Mouse (Mus musculus) spleen, adult 18-20 months (tissue): ENCODE measurements at regions not wholly inside any gene's neighbourhood (a gene's known extent, or its start where the extent isn't known, plus 50 kb on each side); places are given as distances from the start of the nearest gene placed in this dataset.

Experiments used
- DNase-seq, 2 experiments: peaks; one replicate each; pipeline ENCODE4 v3.0.0; 2022; ENCODE audit warnings: mixed read lengths in 2 of 2

GRCm38 (mm10) chr5:111789904-111790303 is 56.2 kb downstream of the Gm26897 start:
- no peak for DNase-seq

DNA sequence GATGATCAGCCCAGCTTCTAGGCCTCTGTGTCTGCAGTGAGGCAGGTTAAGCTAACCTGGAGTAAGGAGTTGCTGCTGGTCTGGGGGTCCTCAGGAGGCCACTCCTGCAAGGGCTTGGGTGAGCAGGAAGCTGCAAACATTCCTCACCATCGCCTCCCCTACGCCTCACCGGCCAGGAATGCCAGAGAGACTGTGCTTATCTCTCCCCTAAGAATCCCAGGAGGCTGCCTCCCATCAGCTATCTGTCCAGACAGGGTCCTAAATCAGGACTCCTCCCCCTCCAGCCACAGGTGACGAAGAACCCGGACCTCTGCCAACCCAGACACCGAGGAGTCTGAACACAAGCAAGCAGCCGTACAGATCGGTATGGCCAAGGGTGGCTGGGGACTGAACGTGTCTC is 56.8 kb downstream of the Gm26897 start:
- no peak for DNase-seq

- no peak for DNase-seq
These were observed 57.4 kb downstream of the Gm26897 start for GRCm38 (mm10) chr5:111791089-111791561.

- no peak for DNase-seq
These were observed 59.0 kb downstream of the Gm26897 start for GRCm38 (mm10) chr5:111792746-111793145.

DNA sequence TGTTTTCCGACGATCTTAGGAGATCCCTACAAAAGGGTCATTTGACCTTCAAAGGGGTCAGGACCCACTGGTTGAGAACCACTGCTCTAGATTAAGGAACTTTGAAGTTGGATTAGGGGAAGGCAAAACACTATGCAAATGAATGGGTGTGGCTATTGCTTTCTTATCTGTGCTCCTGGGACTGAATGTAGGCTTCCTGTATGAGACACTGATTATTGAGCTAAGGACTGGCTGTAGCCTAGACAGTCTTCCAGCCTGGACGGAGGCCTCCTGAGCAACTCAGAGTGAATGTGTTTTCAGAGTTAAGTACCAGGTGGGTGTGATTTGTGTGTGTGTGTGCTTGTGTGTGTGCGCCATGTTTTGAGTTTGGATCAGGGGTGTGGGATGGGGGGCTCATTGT is 59.5 kb downstream of the Gm26897 start:
- no peak for DNase-seq

DNA sequence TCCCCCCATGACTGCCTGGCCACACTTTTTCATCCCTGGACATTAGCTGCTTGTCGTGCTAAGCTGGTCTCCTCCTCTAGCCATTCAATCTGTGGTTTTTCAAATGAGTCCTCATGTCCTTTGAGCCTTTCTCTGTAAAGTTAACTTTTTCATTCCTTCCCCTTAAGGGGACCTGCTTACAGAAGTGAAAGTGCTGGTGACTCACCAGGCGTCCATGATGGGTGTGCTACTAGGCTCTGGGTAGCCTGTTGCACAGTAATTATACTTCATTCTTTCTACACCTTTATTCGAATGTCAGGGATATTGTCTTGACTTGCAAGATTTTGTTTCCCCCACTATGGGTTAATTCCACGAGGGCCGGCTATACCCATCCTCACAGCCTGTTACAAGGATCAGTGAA is 63.2 kb downstream of the Gm26897 start:
- DNase-seq = no peak

DNA sequence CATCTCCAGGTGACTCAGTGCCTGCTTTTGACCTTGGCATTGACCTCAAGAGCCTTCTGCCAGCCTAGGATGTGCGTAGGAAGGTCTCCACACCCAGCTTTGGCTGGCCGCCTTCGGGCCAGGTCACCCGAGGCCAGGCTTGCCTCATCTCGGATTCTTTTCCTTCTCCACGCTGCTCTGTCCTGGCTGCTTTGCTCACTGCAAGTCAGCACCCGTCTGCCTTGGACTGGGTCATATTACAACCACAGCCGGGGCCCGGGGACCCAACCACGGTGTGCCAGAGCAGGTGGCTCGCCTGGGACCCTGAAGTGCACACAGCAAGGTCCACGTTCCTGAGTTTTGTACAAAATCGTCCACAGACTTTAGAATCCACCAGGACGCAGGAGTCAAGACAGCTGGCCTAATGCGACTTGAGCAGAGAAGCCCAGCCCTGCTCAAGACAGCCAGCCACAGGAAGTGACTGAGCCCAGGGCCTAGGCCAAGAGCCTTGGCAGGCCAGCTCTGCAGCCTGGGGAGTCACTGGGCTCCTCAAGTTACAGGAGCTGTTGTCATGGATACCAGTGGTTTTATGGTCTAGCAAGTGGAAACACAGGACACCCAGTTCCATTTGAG is 66.1 kb downstream of the Gm26897 start:
- DNase-seq = no peak

- no peak for DNase-seq
These were observed 66.8 kb downstream of the Gm26897 start for GRCm38 (mm10) chr5:111800511-111800910.

GRCm38 (mm10) chr5:111801051-111801450 is 67.3 kb downstream of the Gm26897 start:
- no peak for DNase-seq

DNA sequence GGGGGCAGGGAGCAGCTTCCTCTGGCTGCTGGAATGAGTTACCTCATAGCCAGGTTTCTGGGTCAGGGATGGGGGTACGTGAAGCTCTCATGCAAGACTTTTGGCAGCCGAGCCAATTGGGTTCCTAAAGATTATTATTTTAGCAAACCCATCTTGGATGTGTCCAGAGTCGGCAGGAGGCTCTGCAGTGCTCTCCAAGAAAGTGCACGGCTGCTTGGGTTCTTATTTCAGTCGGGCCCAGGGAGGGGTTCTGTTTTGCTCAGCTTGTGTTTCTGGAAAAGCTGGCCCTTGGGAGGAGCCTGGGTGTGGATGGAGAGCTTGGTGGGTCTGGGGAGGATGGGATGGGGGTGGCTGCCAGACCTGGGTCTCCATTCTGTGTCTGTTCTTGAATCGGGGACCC is 70.8 kb downstream of the Gm26897 start:
- DNase-seq = no peak

DNA sequence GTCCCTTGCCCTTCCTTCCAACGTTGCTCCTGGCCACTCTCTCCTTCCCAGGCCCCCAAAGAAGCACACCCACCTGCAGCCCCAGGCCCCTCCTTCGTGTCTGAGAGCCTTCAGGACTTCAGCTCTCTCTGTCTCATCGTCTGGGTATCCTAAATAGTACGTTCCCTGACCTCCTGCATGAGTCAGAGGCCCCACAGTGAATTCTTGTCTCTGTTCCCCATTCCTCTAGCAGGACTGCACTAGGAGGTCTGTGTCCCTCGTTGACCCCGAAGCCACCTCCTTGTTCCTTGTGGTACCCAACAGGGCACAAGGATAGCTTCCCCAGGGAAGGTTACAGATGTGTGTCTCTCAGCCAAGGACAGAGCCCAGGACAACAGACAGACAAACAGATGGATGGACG is 71.4 kb downstream of the Gm26897 start:
- no peak for DNase-seq

- DNase-seq = no peak
These were observed 72.1 kb downstream of the Gm26897 start for GRCm38 (mm10) chr5:111805761-111806191.

DNA sequence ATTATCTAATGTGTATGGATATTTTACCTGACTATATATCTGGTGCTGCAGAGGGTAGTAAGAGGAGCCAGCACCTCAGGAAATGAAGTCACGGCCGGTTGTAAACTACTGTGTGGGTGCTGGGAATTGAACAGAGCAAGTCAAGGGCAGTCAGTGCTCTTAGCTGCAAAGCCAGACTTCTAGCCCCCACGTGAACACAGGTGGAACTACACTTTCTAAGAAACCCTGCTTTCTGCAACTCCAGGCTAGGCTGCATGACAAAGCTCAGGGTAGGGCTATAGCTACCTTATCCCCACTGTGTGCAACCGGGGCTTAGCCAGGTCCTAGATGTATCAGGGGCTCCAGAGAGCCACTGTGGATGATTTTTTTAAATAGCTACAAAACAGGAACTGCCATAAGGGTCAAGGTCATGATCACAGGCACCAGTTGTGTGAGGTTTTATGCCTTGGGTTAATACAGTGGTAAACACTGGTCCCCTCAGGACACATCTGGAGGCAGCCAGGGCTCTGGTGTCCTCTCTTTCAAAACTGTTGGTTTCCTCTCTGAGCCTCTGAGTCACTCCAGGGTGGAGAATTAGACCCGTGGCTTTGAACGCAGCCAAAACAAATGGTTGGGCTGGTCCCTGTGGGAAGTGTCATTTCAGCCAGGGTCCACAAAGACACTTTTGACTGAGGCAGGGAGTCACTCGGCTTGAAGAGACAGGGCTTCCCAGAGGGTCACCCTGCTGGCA is 76.5 kb downstream of the Gm26897 start:
- DNase-seq = no peak

DNA sequence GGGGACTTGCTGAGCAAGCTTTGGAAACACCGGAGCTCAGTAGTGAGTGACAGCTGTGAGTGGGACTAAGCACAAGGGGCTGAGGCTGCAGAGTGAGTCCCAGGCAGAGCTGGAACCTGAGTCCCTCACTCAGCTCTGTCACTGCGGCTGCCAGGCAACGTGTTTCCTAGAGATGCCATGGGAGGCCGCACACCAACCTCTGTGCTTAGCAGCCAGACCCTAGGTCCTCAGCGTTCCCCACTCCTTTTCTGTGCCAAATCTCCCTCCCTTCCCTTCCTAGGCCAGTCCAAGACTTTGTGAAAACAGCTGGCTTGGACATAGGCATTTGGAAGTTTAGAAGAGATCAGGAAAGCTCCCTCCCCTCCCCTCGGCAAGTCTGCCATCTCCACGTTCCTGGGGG is 78.9 kb downstream of the Gm26897 start:
- no peak for DNase-seq

DNA sequence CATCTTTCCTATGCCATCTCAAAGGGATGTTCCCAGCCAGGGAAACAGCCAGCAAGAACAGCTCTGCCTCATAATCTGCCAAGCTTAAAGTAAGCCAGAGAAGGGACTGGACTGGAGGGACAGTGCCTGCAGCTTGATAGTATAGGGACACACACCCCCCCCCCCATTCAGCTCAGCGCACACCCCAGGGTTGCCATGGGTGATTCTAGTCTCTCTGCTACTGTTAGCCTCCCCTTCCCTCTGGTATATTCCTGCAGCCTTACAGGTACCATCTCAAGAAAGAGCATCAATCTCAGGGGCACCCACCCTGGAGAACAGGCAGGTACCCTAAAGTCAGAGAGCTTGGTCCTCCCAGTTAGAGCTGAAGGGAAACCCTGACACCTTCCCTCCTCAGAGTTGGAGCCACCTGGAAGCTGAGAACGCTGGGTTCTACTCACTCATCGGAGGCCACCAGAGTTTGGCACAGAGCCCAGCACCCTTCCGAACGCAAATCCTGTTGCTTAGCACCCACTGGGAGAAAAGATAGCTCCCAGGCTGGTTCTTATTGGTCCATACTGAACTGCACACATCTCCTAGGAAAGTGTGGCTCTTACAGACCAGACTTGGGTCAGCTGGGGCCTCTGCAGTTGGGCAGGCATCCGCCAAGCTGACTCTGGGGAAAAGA is 79.5 kb downstream of the Gm26897 start:
- DNase-seq = no peak

GRCm38 (mm10) chr5:111814893-111815760 is 81.4 kb downstream of the Gm26897 start:
- DNase-seq = peak in 1 of 2 experiments; percentile 3

DNA sequence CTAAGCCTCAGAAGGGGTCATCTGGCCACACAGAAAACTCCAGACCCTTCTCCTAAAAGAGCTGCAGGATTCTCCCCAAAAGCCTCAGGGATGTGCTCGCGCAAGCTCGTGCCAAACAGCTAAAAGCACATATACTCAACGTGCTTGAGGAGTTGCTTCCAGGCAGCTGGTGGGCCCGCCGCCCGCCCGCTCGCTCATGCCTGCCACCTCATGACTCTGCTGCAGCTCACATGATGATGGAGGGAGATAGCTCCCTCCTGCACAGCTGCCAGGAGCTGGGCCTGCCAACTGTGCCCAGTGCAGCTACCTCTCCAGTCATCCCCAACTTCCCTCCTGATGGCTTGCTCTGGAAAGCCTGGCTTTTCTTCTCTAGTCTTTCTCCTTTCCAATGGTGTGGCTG is 87.2 kb downstream of the Gm26897 start:
- no peak for DNase-seq

GRCm38 (mm10) chr5:111822882-111823281 is 89.2 kb downstream of the Gm26897 start:
- no peak for DNase-seq

DNA sequence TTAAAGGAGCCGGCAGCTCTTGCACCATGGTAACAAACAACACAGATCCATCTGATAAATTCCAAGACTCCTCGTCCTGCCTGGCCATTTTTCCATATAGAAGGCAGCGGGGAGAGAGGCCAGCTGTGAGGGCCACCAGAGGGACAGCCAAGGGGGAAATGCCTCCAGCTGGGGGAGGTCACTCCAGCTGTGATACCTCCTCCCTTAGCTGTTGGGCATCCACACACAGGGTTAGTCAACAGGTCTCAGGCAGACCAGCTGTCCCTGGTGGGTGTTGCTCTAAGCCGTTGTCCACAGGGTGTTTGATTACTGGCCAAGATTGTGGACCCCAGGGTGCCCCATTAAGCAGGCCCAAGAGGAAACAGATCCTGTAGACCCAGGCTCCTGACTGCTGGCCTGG is 89.7 kb downstream of the Gm26897 start:
- no peak for DNase-seq

- DNase-seq = no peak
These were observed 90.1 kb downstream of the Gm26897 start for GRCm38 (mm10) chr5:111823842-111824241.

GRCm38 (mm10) chr5:111824600-111825130 is 90.9 kb downstream of the Gm26897 start:
- DNase-seq = no peak

- no peak for DNase-seq
These were observed 96.2 kb downstream of the Gm26897 start for GRCm38 (mm10) chr5:111829891-111830290.
